In the genomic region with DNA sequence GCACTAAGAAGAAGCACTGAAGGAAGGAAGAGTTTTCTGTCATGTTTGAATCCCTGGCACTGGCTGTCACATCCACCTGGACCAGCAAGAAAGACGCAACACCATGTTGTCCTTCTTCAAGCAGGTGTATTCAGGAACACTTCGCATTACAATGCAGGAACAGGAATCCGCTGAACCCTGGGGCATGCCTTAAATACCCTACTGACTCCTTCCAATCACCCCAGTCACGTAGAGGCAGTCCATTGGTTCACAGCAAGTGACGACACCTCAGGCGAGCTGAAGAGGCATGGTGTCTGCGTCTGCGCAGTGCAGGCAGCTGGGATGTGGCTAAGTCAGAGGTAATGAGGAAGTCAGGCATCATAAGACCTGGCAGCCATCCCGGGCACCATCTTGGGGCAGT, we compare ENCODE assay signal across 19 mouse cellular contexts.
"Had no signal": no experiment of that assay in that cellular context is flagged by ENCODE, and none has a peak within 500 bp of the region (broad histone marks: within the 10 kb centered on the region; RNA-seq: fewer than 3 reads in every experiment).

No protein-coding gene starts in this region.

- H3K4me1 ChIP-seq: liver, embryonic 15.5 days; lung, embryonic 15.5 days; midbrain, embryonic 13.5 days; midbrain, embryonic 15.5 days; neural tube, embryonic 13.5 days; neural tube, embryonic 15.5 days had no signal

- ATAC-seq: liver, postnatal 0 days; lung, postnatal 0 days; midbrain, embryonic 13.5 days; midbrain, embryonic 15.5 days had no signal

- DNase-seq: liver, postnatal 0 days; lung, adult 2 months; lung, postnatal 14 days; lung, postnatal 36 days; retina, postnatal 1 day; right cerebral cortex, adult 18-20 months; right cerebral cortex, postnatal 25 days; right cerebral cortex, postnatal 4 days; spleen, adult 18-20 months; thymus, adult 18-20 months; thymus, postnatal 14 days; thymus, postnatal 36 days had no signal

- H3K9me3 ChIP-seq: liver, embryonic 15.5 days; lung, embryonic 15.5 days; midbrain, embryonic 15.5 days had no signal

- H3K36me3 ChIP-seq: liver, embryonic 15.5 days; lung, embryonic 15.5 days; midbrain, embryonic 13.5 days; midbrain, embryonic 15.5 days; neural tube, embryonic 13.5 days; neural tube, embryonic 15.5 days had no signal

- H3K27me3 ChIP-seq: liver, embryonic 15.5 days; lung, embryonic 15.5 days; midbrain, embryonic 13.5 days; midbrain, embryonic 15.5 days; neural tube, embryonic 13.5 days; neural tube, embryonic 15.5 days had no signal

- H3K4me3 ChIP-seq: liver, embryonic 15.5 days; lung, embryonic 15.5 days; midbrain, embryonic 13.5 days; midbrain, embryonic 15.5 days; neural tube, embryonic 13.5 days; neural tube, embryonic 15.5 days had no signal
